Mouse (Mus musculus): ENCODE measurements around the gene Lamtor1.

DNA sequence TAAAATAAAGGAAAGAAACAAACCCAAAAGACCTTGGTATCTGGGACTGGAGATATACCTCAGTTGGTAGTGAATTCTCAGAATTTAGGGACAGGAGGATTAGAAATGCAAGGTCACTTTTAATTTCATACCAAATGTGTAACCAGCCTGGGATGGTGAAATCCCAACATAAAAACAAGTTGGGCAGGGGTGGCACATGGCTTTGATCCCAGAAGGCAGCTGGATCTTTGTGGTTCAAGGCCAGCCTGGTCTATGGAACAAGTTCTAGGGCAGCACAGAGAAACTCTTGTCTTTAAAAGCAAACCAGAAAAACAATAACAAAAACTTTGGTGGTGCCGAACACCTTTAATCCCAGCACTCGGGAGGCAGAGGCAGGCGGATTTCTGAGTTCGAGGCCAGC is 38.2 kb upstream of the Lamtor1 start:
- TF ChIP-seq POLR2A (IDR thresholded peaks at IDR 0.05; ENCODE audit: borderline replicate concordance, extremely low read depth, low read depth, low read length) (no peak), CTCF (IDR thresholded peaks at IDR 0.05; ENCODE audit: insufficient read depth, low read length) (no peak)
